Mouse (Mus musculus) heart, postnatal 0 days (tissue): ENCODE data around the gene Polr3h. TPM values are rescaled to one million over a fixed set of nuclear protein-coding genes. Genes with fewer than 3 reads are reported as not detected.

ENCODE experiments used
- ATAC-seq: fragments of 200-750 bp; cut with Nextera tagmentation; 2 replicates; pipeline ENCODE4 v1.8.0; 2017; ENCODE audit warnings: low read depth, moderate number of reproducible peaks, moderate library complexity; ENCODE audit not compliant: insufficient read depth
- DNase-seq: peaks from one replicate; pipeline ENCODE4 v3.0.0-alpha.2; 2016; ENCODE audit warnings: low spot score
- H3K27ac ChIP-seq: fragments of 300-500 bp; sonication (generic); 2 replicates; pipeline ENCODE4 v1.5.1; 2014; ENCODE audit warnings: low read depth, mild to moderate bottlenecking
- H3K27me3 ChIP-seq: fragments of 300-500 bp; sonication (generic); 2 replicates; pipeline ENCODE4 v1.6.1; 2014; ENCODE audit warnings: low read length, mixed read lengths; ENCODE audit not compliant: control insufficient read depth, insufficient read depth
- H3K36me3 ChIP-seq: fragments of 300-500 bp; sonication (generic); replicated peaks from 2 replicates; pipeline ENCODE4 v1.6.1; 2014; ENCODE audit warnings: low read length, mixed read lengths; ENCODE audit not compliant: control insufficient read depth, insufficient read depth
- H3K4me1 ChIP-seq: fragments of 300-500 bp; sonication (generic); 2 replicates; pipeline ENCODE4 v1.6.1; 2014; ENCODE audit warnings: antibody characterized with exemption; ENCODE audit not compliant: control insufficient read depth, insufficient read depth
- H3K4me2 ChIP-seq: fragments of 300-500 bp; sonication (generic); 2 replicates; pipeline ENCODE4 v1.6.1; 2014; ENCODE audit warnings: low read depth, mild to moderate bottlenecking, low read length, moderate library complexity
- H3K4me3 ChIP-seq: fragments of 300-500 bp; sonication (generic); 2 replicates; pipeline ENCODE4 v1.5.1; 2014; ENCODE audit warnings: low read depth, low read length
- H3K9ac ChIP-seq: fragments of 300-500 bp; sonication (generic); replicated peaks from 2 replicates; pipeline ENCODE4 v1.6.1; 2014; ENCODE audit warnings: low read depth, low read length, mixed read lengths
- H3K9me3 ChIP-seq: fragments of 300-500 bp; sonication (generic); replicated peaks from 2 replicates; pipeline ENCODE4 v1.6.1; 2016; ENCODE audit warnings: low read length; ENCODE audit not compliant: control insufficient read depth
- CTCF ChIP-seq: IDR thresholded peaks from 2 replicates; pipeline ENCODE4 v1.5.1; 2016; ENCODE audit warnings: antibody characterized with exemption, control low read depth, low read depth
- EP300 ChIP-seq: IDR thresholded peaks from 2 replicates; pipeline ENCODE4 v1.6.1; 2016; ENCODE audit warnings: antibody characterized with exemption, low read depth
- WGBS: fragments of 180-500 bp; shearing (Covaris S2); extraction: QIAGEN DNeasy Blood & Tissue Kit; methylation state at CpG from one replicate; pipeline ENCODE4 v1.1.7; 2014; 5-methylcytosine and 5-hydroxymethylcytosine counted together
- polyA plus RNA-seq: library from polyadenylated mRNA; unstranded; fragments of >200 nt; fragmentation: Nextera tagmentation; extraction: Ambion mirVana; gene quantifications from 2 replicates; pipeline ENCODE4 v1.2.1, GENCODE M21; 2015
- total RNA-seq: library from RNA; depleted of rRNA; stranded (reverse); fragments of >200 nt; gene quantifications from 2 replicates; pipeline ENCODE4 v1.2.3, GENCODE M21; 2014; ENCODE audit warnings: low replicate concordance

Polr3h gene
- total and polyA plus RNA-seq, 2 experiments from 2014 or later: 14.8 to 321 TPM

DNA sequence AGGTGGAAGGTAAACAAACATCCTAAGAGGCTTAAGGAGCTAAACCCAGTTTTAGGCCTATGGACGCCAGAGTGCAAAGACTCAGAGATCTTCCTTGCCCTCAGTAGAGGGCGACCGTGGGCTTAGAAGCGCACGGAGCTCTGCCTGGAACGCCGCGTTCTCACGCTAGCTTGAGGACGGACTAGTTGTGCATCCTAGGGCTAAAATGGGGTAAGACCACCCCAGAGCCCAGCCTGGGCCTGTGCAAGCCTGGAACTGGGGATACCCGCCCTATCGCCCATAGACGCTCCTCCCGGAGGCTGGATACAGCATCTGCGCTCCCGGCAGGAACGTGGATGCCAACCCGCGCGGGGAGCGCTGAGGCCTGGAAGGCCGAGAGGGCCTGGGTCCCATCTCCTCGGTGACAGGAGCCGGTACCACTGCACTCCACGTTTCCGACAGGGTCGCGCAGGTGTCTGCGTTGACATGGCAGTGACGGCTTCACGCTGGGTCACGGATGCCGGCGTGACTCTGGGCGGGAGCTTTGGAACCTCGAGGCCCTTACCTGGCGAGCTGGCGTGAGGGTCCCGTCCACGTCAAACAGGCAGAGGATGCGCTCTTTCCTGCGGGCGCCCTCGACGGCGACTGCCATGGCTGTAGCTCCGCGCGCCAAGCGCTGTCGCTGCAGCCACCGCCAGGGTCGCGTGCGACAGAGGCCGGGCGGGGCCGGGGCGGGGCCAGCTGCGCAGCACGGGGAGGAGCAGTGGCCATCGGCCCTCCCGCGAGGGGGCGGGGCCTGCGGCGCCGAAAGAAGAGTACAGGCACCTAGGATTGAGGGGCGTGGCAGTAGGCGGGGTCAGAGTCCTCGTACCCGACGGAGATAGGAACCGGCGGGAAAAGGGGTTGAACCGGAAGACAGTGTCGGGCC, 34.4 kb upstream of the Polr3h start, which contains the start of gene Pmm1:
Pmm1 (minus strand) TSS at position 760 of the 907 bp plus-strand sequence.
- Histone ChIP-seq H3K36me3 (peaks cover 7% of the 10 kb centered on the region; the same call in 1 of the 2 replicates), H3K4me2 (peak within 1 kb of the TSS; percentile 87), H3K9me3 (no peaks in the 10 kb centered on the region), H3K9ac (peak within 1 kb of the TSS; percentile 53), H3K4me1 (0 out of 2 replicates have a peak, but pooled peaks cover 4% of the 10 kb centered on the region), H3K27me3 (no peaks in the 10 kb centered on the region), H3K4me3 (peak within 1 kb of the TSS; percentile 58), H3K27ac (peak within 1 kb of the TSS; percentile 70)
- WGBS: under 1% methylated on average over 77 of the region's 77 CpGs
- ATAC-seq (peak; percentile 99), DNase-seq (peak; percentile 94)
- TF ChIP-seq EP300: peak; percentile 22; the same call in 1 of the 2 replicates
- TF ChIP-seq CTCF: peak; percentile 71

DNA sequence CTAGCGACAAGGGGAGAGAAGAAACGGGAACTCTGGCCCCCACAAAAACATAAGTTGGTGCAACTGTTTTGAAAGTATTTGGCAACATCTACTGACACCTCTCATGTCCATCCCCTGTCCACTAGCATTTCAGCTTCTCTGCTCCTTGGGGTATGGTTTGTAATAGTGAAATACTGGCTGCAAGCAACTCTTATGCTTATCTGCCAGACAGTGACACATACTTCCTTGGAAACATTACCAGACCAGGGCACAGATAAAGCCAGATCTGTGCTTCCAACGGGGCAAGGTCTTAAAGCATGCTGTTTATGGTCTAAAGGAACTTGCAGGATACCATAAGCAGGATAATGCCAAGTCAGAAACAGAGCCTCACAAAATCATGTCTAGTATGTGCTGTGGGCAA, 32.9 kb upstream of the Polr3h start:
- Histone ChIP-seq H3K4me3 (no peak overlapping the region), H3K4me2 (no peak overlapping the region), H3K27ac (no peak overlapping the region), H3K4me1 (0 out of 2 replicates have a peak, but pooled peaks cover 4% of the 10 kb centered on the region), H3K9me3 (no peaks in the 10 kb centered on the region), H3K27me3 (no peaks in the 10 kb centered on the region), H3K9ac (no peak overlapping the region), H3K36me3 (peaks cover 11% of the 10 kb centered on the region)
- DNase-seq (no peak), ATAC-seq (no peak)
- 62% methylated on average over 3 of the region's 3 CpGs for WGBS
- TF ChIP-seq EP300 (no peak), CTCF (no peak)

DNA sequence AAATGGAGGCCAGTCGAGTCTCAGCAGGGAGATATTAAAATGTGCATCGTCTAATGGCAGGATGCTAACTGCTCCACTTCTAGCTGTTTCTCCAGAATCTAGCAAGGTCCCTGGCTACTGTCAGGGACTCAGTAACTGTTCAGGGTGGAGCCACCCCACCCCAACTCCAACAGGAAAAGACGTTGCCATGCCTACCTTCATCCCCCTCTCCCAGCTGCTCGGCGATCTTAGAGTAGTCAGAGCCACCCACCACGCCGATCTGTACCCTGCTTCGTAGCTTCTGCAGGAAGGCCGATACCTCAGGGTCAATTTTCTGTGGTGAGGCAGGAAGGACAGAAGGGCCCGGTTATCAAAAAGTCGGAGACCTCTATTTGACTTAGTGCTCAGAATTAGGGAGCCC, 31.6 kb upstream of the Polr3h start:
- WGBS: 81% methylated on average over 11 of the region's 11 CpGs
- H3K4me3 ChIP-seq: no peak overlapping the region

DNA sequence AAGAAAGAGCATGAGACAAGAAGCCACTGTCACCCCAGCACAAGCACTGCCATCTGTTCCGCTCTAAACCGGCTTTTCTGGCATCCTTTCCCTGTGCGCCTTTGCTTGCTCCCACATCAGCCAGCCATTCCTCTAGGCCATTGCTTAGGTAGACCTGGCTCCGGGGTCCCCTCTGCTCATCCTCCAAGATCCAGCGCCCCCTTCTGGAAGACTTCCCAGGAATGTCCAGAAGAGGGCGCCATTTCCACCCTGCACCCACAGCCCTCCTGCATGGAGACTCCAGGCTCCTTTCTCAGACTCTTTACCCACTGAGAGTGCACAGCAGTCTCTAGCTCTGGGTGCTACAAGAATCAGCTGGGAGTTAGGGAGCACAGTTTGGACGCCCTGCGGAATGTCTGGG, 30.4 kb upstream of the Polr3h start:
- 66% methylated on average over 8 of the region's 8 CpGs for WGBS
- H3K27me3 ChIP-seq: no peaks in the 10 kb centered on the region
- DNase-seq (no peak), ATAC-seq (no peak)
- H3K4me3 ChIP-seq: no peak overlapping the region
- H3K4me1 ChIP-seq: 0 out of 2 replicates have a peak, but pooled peaks cover 4% of the 10 kb centered on the region
- no peak overlapping the region for H3K4me2 ChIP-seq
- no peaks in the 10 kb centered on the region for H3K9me3 ChIP-seq
- H3K9ac ChIP-seq: no peak overlapping the region
- H3K36me3 ChIP-seq: peaks cover 11% of the 10 kb centered on the region
- no peak overlapping the region for H3K27ac ChIP-seq
- TF ChIP-seq EP300: no peak
- TF ChIP-seq CTCF: peak; percentile 70

More for the DNA sequence above, 31.6 kb upstream of the Polr3h start:
- H3K4me1 ChIP-seq: 0 out of 2 replicates have a peak, but pooled peaks cover 4% of the 10 kb centered on the region
- TF ChIP-seq EP300 (no peak), CTCF (no peak)
- H3K27me3 ChIP-seq: no peaks in the 10 kb centered on the region
- H3K4me2 ChIP-seq: no peak overlapping the region
- ATAC-seq (no peak), DNase-seq (no peak)
- no peaks in the 10 kb centered on the region for H3K9me3 ChIP-seq
- no peak overlapping the region for H3K27ac ChIP-seq
- H3K36me3 ChIP-seq: peaks cover 11% of the 10 kb centered on the region
- H3K9ac ChIP-seq: no peak overlapping the region

DNA sequence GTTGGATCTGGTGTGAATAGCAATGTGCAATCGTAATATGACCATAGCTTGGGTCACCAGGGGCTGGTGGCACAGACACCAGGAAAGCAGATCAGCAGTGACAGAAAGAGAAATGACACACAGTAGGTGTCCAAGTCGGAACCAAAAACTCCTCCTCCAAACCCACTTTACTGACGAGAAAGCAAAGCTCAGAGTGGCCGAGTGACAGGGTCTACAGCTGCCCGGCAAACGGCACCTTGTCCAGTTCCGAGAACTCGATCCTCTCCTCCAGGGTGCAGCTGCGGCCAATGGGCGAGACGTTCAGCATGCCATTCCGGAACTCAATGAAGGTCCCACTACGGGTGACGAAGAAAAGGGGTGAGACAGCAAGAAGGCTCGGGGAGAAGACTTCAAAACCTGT, 29.4 kb upstream of the Polr3h start:
- Histone ChIP-seq H3K27me3 (no peaks in the 10 kb centered on the region), H3K27ac (no peak overlapping the region), H3K9ac (no peak overlapping the region), H3K36me3 (peaks cover 11% of the 10 kb centered on the region), H3K4me2 (no peak overlapping the region), H3K9me3 (no peaks in the 10 kb centered on the region), H3K4me1 (0 out of 2 replicates have a peak, but pooled peaks cover 3% of the 10 kb centered on the region), H3K4me3 (no peak overlapping the region)
- no peak for DNase-seq
- ATAC-seq: no peak
- TF ChIP-seq EP300: no peak
- no peak for TF ChIP-seq CTCF
- 94% methylated on average over 15 of the region's 15 CpGs for WGBS
